In genomic region chr17:43398612-43399011, GRCm38 (mm10) we compare ENCODE assay signal across 18 mouse cellular contexts. TPM values are rescaled to one million over a fixed set of nuclear protein-coding genes. Genes with fewer than 3 reads are reported as not detected.
"Had no signal": no experiment of that assay in that cellular context is flagged by ENCODE, and none has a peak within 500 bp of the region (broad histone marks: within the 10 kb centered on the region; RNA-seq: fewer than 3 reads in every experiment).

No protein-coding gene starts in this region.

- H3K4me2 ChIP-seq: limb, embryonic 15.5 days; liver, embryonic 12.5 days; lung, embryonic 14.5 days; midbrain, embryonic 11.5 days; midbrain, embryonic 15.5 days; neural tube, embryonic 12.5 days had no signal

- H3K4me3 ChIP-seq: left cerebral cortex, adult 2 months; limb, embryonic 15.5 days; liver, embryonic 12.5 days; megakaryocyte, embryonic 14.5 days; midbrain, embryonic 15.5 days; neural tube, embryonic 12.5 days had no signal

- H3K9me3 ChIP-seq: limb, embryonic 15.5 days; liver, embryonic 12.5 days; midbrain, embryonic 15.5 days; neural tube, embryonic 12.5 days had no signal

- ATAC-seq: inflammation-experienced regulatory T-cells, adult 6 months; intestine, postnatal 0 days; liver, embryonic 12.5 days; midbrain, embryonic 15.5 days had no signal

- DNase-seq: lung, embryonic 14.5 days; lung, postnatal 10 days; lung, postnatal 4 days; right cerebral cortex, postnatal 4 days; spleen, adult 18-20 months; thymus, adult 2 months; thymus, postnatal 25 days had no signal

- H3K9ac ChIP-seq: limb, embryonic 15.5 days; liver, embryonic 12.5 days; lung, embryonic 14.5 days; midbrain, embryonic 15.5 days; neural tube, embryonic 12.5 days had no signal

- H3K27ac ChIP-seq: left cerebral cortex, adult 2 months; limb, embryonic 15.5 days; liver, embryonic 12.5 days; midbrain, embryonic 15.5 days; neural tube, embryonic 12.5 days had no signal

- H3K36me3 ChIP-seq: limb, embryonic 15.5 days; liver, embryonic 12.5 days; midbrain, embryonic 15.5 days; neural tube, embryonic 12.5 days had no signal

- H3K27me3 ChIP-seq: limb, embryonic 15.5 days; liver, embryonic 12.5 days; megakaryocyte, embryonic 14.5 days; midbrain, embryonic 15.5 days; neural tube, embryonic 12.5 days had no signal

- H3K4me1 ChIP-seq: limb, embryonic 15.5 days; megakaryocyte, embryonic 14.5 days; midbrain, embryonic 15.5 days; neural tube, embryonic 12.5 days had no signal

RNA-seq across cellular contexts. Expression of gene Adgrf5, which starts 38.4 kb away (rescaled TPM):
- total RNA-seq: monocyte, adult 5-6 weeks; neutrophil, adult 5-6 weeks had no signal
- polyA plus RNA-seq: inflammation-experienced regulatory T-cells, adult 6 months had no signal
